ENCODE assay signal across 10 mouse cellular contexts in genomic region chr14:87289708-87290243, GRCm38 (mm10).
"Had no signal": no experiment of that assay in that cellular context is flagged by ENCODE, and none has a peak within 500 bp of the region (broad histone marks: within the 10 kb centered on the region; RNA-seq: fewer than 3 reads in every experiment).

No protein-coding gene starts in this region.

- H3K9me3 ChIP-seq: limb, embryonic 15.5 days; midbrain, embryonic 13.5 days; neural tube, embryonic 15.5 days had no signal

- H3K9ac ChIP-seq: limb, embryonic 15.5 days; liver, embryonic 14.5 days; midbrain, embryonic 13.5 days; neural tube, embryonic 15.5 days had no signal

- H3K4me1 ChIP-seq: limb, embryonic 15.5 days; midbrain, embryonic 13.5 days; neural tube, embryonic 15.5 days had no signal

- H3K4me2 ChIP-seq: limb, embryonic 15.5 days; midbrain, embryonic 13.5 days; neural tube, embryonic 15.5 days had no signal

- H3K27ac ChIP-seq: hindbrain, postnatal 0 days; left cerebral cortex, adult 2 months; limb, embryonic 15.5 days; liver, embryonic 14.5 days; midbrain, embryonic 13.5 days; neural tube, embryonic 15.5 days had no signal

- H3K36me3 ChIP-seq: limb, embryonic 15.5 days; midbrain, embryonic 13.5 days; neural tube, embryonic 15.5 days had no signal

- DNase-seq: kidney, adult 8-10 months; kidney, postnatal 25 days; right cerebral cortex, postnatal 4 days had no signal

- H3K4me3 ChIP-seq: left cerebral cortex, adult 2 months; limb, embryonic 15.5 days; midbrain, embryonic 13.5 days; myocyte; neural tube, embryonic 15.5 days had no signal

- H3K27me3 ChIP-seq: limb, embryonic 15.5 days; midbrain, embryonic 13.5 days; neural tube, embryonic 15.5 days had no signal

- ATAC-seq: hindbrain, postnatal 0 days; midbrain, embryonic 13.5 days had no signal
